Comparison of ENCODE assay signal across 11 mouse cellular contexts in the genomic region with DNA sequence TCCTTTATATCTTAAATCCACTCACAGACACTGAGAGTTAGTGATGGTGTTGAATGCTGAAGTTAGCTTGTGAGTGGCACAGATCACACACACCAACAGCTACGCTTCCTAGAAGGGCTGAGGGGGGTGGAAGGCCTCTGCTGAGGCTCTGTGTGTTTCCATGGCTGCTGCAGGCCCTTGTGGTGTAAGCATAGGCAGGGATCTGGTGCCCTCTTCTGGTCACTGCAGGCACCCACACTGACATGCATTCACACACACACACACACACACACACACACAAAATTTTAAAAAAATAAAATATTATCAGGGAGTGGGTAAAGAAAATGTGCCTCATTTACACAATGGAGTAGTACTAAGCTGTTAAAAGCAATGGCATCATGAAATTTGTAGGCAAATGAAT.
DNase-seq lines count a peak whose midpoint lies in the region; ATAC-seq and TF ChIP-seq lines count a peak whose summit lies in the region.
"Had no signal": no experiment of that assay in that cellular context is flagged by ENCODE, and none has a peak within 500 bp of the region (broad histone marks: within the 10 kb centered on the region; RNA-seq: fewer than 3 reads in every experiment).

No protein-coding gene starts in this region.

- DNase-seq in forebrain, embryonic 14.5 days (ENCODE audit: low spot score), result peak; percentile 44
- DNase-seq in lung, adult 2 months, result no peak
- no peak for DNase-seq in lung, postnatal 4 days
- peak; percentile 84 for DNase-seq in R1 (ENCODE audit: low read depth, low spot score)
- no peak for DNase-seq in cerebellum, adult 18-20 months
- DNase-seq in c-Kit-positive CD71-positive TER-119-positive erythroid progenitor cells, embryonic 14.5 days (ENCODE audit: low spot score), result no peak
- DNase-seq: cerebellum, adult 11-12 months; heart, postnatal 36 days had no signal

- TF ChIP-seq CTCF in lung, adult 2 months (IDR thresholded peaks at IDR 0.05; ENCODE audit: insufficient read depth, low read length), result peak; percentile 25; the same call in 1 of the 2 replicates

- no peak for TF ChIP-seq POLR2A in lung, adult 2 months (IDR thresholded peaks at IDR 0.05; ENCODE audit: borderline replicate concordance, extremely low read depth, low read depth, low read length)

- H3K4me2 ChIP-seq in forebrain, embryonic 14.5 days (ENCODE audit: low read length), result no peak overlapping the region
- no peak overlapping the region for H3K4me2 ChIP-seq in forebrain, embryonic 16.5 days (ENCODE audit: low read length)

- H3K4me3 ChIP-seq in forebrain, embryonic 14.5 days (ENCODE audit: low read depth, low read length), result no peak overlapping the region
- H3K4me3 ChIP-seq in forebrain, embryonic 16.5 days (replicated peaks; ENCODE audit: low read length), result no peak overlapping the region
- no peak overlapping the region for H3K4me3 ChIP-seq in lung, adult 2 months (replicated peaks; ENCODE audit: extremely low read depth, low read depth, low read length)
- H3K4me3 ChIP-seq: megakaryocyte, embryonic 14.5 days had no signal

- no peaks in the 10 kb centered on the region for H3K27me3 ChIP-seq in forebrain, embryonic 14.5 days (replicated peaks; ENCODE audit: control insufficient read depth, insufficient read depth, low read length)
- H3K27me3 ChIP-seq in forebrain, embryonic 16.5 days (replicated peaks; ENCODE audit: control insufficient read depth, insufficient read depth, low read length), result no peaks in the 10 kb centered on the region
- H3K27me3 ChIP-seq: megakaryocyte, embryonic 14.5 days had no signal

- ATAC-seq in forebrain, embryonic 14.5 days, result peak; percentile 37; the same call in 1 of the 2 replicates
- ATAC-seq in forebrain, embryonic 16.5 days, result no peak
- ATAC-seq in neutrophil, adult 5-6 weeks (ENCODE audit: extremely low read depth, insufficient number of reproducible peaks, low FRiP score, poor library complexity, severe bottlenecking), result peak; percentile 50; the same call in 1 of the 2 replicates

- no peak overlapping the region for H3K27ac ChIP-seq in forebrain, embryonic 14.5 days (ENCODE audit: low read depth, low read length)
- H3K27ac ChIP-seq in forebrain, embryonic 16.5 days (ENCODE audit: low read length), result no peak overlapping the region

- no peak overlapping the region for H3K9ac ChIP-seq in forebrain, embryonic 14.5 days (ENCODE audit: low read length)
- no peak overlapping the region for H3K9ac ChIP-seq in forebrain, embryonic 16.5 days (replicated peaks; ENCODE audit: low read depth, low read length)

- no peaks in the 10 kb centered on the region for H3K36me3 ChIP-seq in forebrain, embryonic 14.5 days (ENCODE audit: control insufficient read depth, insufficient read depth, low read length)
- H3K36me3 ChIP-seq in forebrain, embryonic 16.5 days (ENCODE audit: control insufficient read depth, insufficient read depth), result no peaks in the 10 kb centered on the region

- H3K9me3 ChIP-seq in forebrain, embryonic 14.5 days (replicated peaks; ENCODE audit: control insufficient read depth, low read length), result no peaks in the 10 kb centered on the region
- no peaks in the 10 kb centered on the region for H3K9me3 ChIP-seq in forebrain, embryonic 16.5 days (ENCODE audit: control insufficient read depth, low read length)

- 78% methylated on average over 1 of the region's 1 CpGs for WGBS in forebrain, embryonic 14.5 days
- 72% methylated on average over 1 of the region's 1 CpGs for WGBS in forebrain, embryonic 16.5 days
- 90% methylated on average over 1 of the region's 1 CpGs for WGBS in lung, adult 2 months

- peaks cover 13% of the 10 kb centered on the region for H3K4me1 ChIP-seq in forebrain, embryonic 14.5 days (ENCODE audit: control insufficient read depth, insufficient read depth, low read length)
- H3K4me1 ChIP-seq in forebrain, embryonic 16.5 days (replicated peaks; ENCODE audit: control insufficient read depth, insufficient read depth, low read length), result peaks cover 16% of the 10 kb centered on the region
- no peaks in the 10 kb centered on the region for H3K4me1 ChIP-seq in lung, adult 2 months (ENCODE audit: control insufficient read depth, insufficient read depth, low read length)

Comparison
In these comparisons a context has a peak if more than half of its experiments do, and no peak if none do; other contexts are left out.
1. DNase-seq: peak in forebrain, embryonic 14.5 days (single experiment) and R1 (single experiment); none in lung, adult 2 months (single experiment), lung, postnatal 4 days (0 of 2), cerebellum, adult 18-20 months (0 of 2) and c-Kit-positive CD71-positive TER-119-positive erythroid progenitor cells, embryonic 14.5 days (single experiment).